Mouse (Mus musculus) forebrain, embryonic 13.5 days (tissue): Measurements from ENCODE around the gene 2010300C02Rik. TPM values are rescaled to one million over a fixed set of nuclear protein-coding genes. Genes with fewer than 3 reads are reported as not detected.
"Not testable (repeated sequence)": the region's sequence is repeated elsewhere in the genome, so short reads cannot be mapped to it uniquely, and the experiment has no call there.

ENCODE experiments used
- ATAC-seq: fragments of 200-750 bp; cut with Nextera tagmentation; 2 replicates; pipeline ENCODE4 v1.8.0; 2017
- H3K27ac ChIP-seq: fragments of 300-500 bp; sonication (generic); 2 replicates; pipeline ENCODE4 v1.5.1; 2015; ENCODE audit warnings: inconsistent platforms, mild to moderate bottlenecking, moderate library complexity
- H3K27me3 ChIP-seq: fragments of 300-500 bp; sonication (generic); 2 replicates; pipeline ENCODE4 v1.6.1; 2015; ENCODE audit warnings: mild to moderate bottlenecking, inconsistent platforms
- H3K36me3 ChIP-seq: fragments of 300-500 bp; sonication (generic); 2 replicates; pipeline ENCODE4 v1.6.1; 2015; ENCODE audit warnings: mild to moderate bottlenecking, inconsistent platforms; ENCODE audit not compliant: poor library complexity, severe bottlenecking
- H3K4me1 ChIP-seq: fragments of 300-500 bp; sonication (generic); 2 replicates; pipeline ENCODE4 v1.6.1; 2015; ENCODE audit warnings: inconsistent platforms
- H3K4me2 ChIP-seq: fragments of 300-500 bp; sonication (generic); 2 replicates; pipeline ENCODE4 v1.6.1; 2015; ENCODE audit warnings: inconsistent platforms, mild to moderate bottlenecking, moderate library complexity
- H3K4me3 ChIP-seq: fragments of 300-500 bp; sonication (generic); 2 replicates; pipeline ENCODE4 v1.5.1; 2015; ENCODE audit warnings: mild to moderate bottlenecking, inconsistent platforms
- H3K9ac ChIP-seq: fragments of 300-500 bp; sonication (generic); 2 replicates; pipeline ENCODE4 v1.6.1; 2015; ENCODE audit warnings: mild to moderate bottlenecking, inconsistent platforms
- H3K9me3 ChIP-seq: fragments of 300-500 bp; sonication (generic); replicated peaks from 2 replicates; pipeline ENCODE4 v1.6.1; 2016; ENCODE audit warnings: inconsistent platforms
- WGBS: fragments of 180-500 bp; shearing (Covaris S2); methylation state at CpG from one replicate; pipeline ENCODE4 v1.1.7; 2015; 5-methylcytosine and 5-hydroxymethylcytosine counted together
- polyA plus RNA-seq: library from polyadenylated mRNA; unstranded; fragments of >200 nt; fragmentation: Nextera tagmentation; extraction: Ambion mirVana; gene quantifications from 2 replicates; pipeline ENCODE4 v1.2.1, GENCODE M21; 2015

The 2010300C02Rik gene
- polyA plus RNA-seq, 1 experiment from 2014 or later = 0.62 TPM

DNA sequence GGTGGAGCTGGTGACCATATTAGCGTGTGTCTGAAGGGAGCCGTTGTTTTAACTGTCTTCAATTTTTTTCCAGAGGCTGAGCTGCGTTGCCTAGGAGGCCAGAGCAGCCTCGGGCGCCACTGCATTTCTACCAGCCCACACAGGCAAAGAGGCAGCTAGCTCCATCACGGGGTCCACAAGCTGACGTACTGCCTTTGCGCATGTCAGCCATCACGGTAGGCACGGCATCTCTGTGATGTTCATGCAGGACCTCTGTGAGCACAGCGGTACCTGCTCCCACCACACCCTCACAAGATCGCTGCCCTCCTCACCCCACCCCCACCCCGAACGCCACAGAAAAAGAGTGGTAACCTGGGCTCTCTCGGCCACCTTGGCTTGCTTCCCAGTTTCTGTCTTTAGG is 105.8 kb downstream of the 2010300C02Rik start:
- H3K4me3 ChIP-seq = no peak overlapping the region
- no peak overlapping the region for H3K9ac ChIP-seq
- H3K4me1 ChIP-seq = no peaks in the 10 kb centered on the region
- no peaks in the 10 kb centered on the region for H3K36me3 ChIP-seq
- no peak overlapping the region for H3K27ac ChIP-seq
- ATAC-seq = no peak
- H3K4me2 ChIP-seq = no peak overlapping the region
- H3K27me3 ChIP-seq = no peaks in the 10 kb centered on the region
- WGBS = 81% methylated on average over 15 of the region's 15 CpGs
- no peaks in the 10 kb centered on the region for H3K9me3 ChIP-seq

DNA sequence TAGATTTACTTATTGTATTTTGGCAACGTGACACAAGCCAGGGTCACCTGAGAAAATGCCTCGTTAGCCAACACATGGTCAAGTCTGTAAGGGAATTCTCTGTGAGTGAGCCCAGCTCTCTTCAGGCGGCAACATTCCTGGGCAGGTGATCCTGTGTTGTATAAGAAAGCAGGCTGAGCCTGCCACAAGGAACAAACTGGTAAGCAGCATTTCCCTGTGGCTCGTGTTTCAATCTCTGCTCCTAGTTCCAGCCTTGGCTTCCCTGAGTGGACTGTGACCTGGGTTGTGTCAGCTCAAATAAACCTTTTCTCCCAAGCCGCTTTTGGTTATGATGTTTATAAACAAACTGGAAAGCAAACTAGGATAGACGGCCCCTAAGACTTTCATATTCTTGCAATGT is 108.9 kb downstream of the 2010300C02Rik start:
- Histone ChIP-seq H3K9me3 (no peaks in the 10 kb centered on the region), H3K27me3 (no peaks in the 10 kb centered on the region), H3K4me2 (no peak overlapping the region), H3K36me3 (no peaks in the 10 kb centered on the region), H3K9ac (no peak overlapping the region), H3K4me3 (no peak overlapping the region), H3K27ac (no peak overlapping the region), H3K4me1 (no peaks in the 10 kb centered on the region)
- no peak for ATAC-seq
- WGBS = 68% methylated on average over 6 of the region's 6 CpGs

DNA sequence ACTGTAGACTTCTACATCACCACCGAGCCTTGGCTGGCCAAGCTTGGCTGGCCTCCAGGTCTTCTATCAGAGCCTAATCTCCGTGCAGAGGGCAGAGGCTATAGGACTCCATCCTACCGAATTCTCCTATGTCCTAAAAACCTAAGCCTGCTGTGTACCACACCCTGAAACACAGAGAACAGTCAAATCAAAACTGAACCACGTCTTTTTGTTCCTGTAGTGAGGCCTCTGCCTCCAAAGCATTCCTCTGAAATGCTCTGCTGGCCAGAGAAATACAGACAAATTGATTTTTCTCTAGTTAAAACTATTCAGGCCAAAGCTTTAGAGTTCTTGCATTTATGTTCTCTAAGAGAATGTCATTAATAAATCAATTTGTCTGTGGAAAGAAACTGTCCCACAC is 109.6 kb downstream of the 2010300C02Rik start:
- no peak overlapping the region for H3K4me3 ChIP-seq
- H3K27ac ChIP-seq = no peak overlapping the region
- no peak for ATAC-seq
- H3K36me3 ChIP-seq = no peaks in the 10 kb centered on the region
- no peaks in the 10 kb centered on the region for H3K27me3 ChIP-seq
- no peak overlapping the region for H3K4me2 ChIP-seq
- no peak overlapping the region for H3K9ac ChIP-seq
- H3K9me3 ChIP-seq = no peaks in the 10 kb centered on the region
- WGBS = 73% methylated on average over 4 of the region's 4 CpGs
- H3K4me1 ChIP-seq = no peaks in the 10 kb centered on the region

DNA sequence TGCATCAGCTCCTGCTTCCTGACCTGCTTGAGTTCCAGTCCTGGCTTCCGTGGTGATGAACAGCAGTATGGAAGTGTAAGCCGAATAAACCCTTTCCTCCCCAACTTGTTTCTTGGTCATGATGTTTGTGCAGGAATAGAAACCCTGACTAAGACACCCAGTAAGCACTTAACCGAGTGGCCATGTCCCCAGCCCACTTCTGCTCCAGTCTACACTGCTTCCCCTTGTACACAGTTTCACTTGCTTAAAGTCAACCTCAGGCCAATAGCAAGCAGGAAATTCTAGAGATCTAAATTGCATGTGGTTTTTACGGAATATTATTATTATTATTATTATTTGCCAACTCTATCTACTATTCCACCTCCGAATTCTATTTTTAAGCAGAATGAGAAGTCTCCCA is 114.2 kb downstream of the 2010300C02Rik start:
- H3K36me3 ChIP-seq, H3K27me3 ChIP-seq, H3K27ac ChIP-seq, H3K4me1 ChIP-seq, ATAC-seq, H3K9me3 ChIP-seq, H3K4me2 ChIP-seq, H3K4me3 ChIP-seq, H3K9ac ChIP-seq: not testable (repeated sequence)
- 95% methylated on average over 3 of the region's 5 CpGs for WGBS

DNA sequence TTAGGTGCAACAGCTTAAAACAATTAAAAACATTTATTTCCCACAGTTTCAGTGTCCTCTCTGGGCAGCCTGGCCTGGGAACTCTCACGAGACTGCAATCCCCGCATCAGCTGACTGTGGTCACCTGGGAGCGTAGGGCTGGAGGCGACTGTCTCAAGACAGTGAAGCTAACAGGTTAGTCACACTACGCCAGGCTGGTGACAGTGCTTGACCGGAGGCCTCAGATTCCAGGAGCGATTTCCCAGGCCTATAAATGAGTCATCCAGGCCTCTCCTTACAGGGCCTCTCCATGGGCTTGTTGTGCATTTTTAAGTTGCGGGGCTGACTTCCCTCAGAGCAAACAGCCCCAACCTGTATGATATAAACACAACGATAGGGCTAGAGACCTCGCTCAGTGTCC is 116.7 kb downstream of the 2010300C02Rik start:
- WGBS = 92% methylated on average over 10 of the region's 10 CpGs
- Histone ChIP-seq H3K27me3 (no peaks in the 10 kb centered on the region), H3K36me3 (no peaks in the 10 kb centered on the region), H3K27ac (no peak overlapping the region), H3K9ac (no peak overlapping the region), H3K9me3 (no peaks in the 10 kb centered on the region), H3K4me2 (no peak overlapping the region), H3K4me1 (0 out of 2 replicates have a peak, but pooled peaks cover 3% of the 10 kb centered on the region), H3K4me3 (no peak overlapping the region)
- ATAC-seq = no peak

DNA sequence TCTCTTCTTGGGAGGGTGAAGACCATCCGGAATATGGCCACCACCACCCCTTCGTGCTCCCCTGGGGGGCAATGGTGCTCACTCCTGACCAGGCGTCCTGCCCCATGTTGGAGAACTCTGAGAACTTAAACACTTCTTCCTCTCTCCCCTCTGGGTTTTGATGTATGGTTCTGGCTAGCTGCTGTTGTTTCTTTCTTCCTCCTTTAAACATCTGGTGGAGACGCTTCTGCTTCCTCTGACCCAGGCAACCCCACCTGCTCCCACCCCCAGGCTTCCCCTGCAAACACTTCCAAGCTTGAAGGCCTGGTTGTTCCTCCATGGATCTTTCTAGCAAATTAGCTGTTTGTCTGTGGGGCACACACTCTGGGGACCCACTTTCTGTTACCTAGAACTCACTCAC is 117.6 kb downstream of the 2010300C02Rik start:
- Histone ChIP-seq H3K9ac (no peak overlapping the region), H3K27ac (no peak overlapping the region), H3K27me3 (no peaks in the 10 kb centered on the region), H3K4me3 (no peak overlapping the region), H3K9me3 (no peaks in the 10 kb centered on the region), H3K4me2 (no peak overlapping the region), H3K4me1 (0 out of 2 replicates have a peak, but pooled peaks cover 3% of the 10 kb centered on the region), H3K36me3 (no peaks in the 10 kb centered on the region)
- no peak for ATAC-seq
- 90% methylated on average over 4 of the region's 4 CpGs for WGBS

DNA sequence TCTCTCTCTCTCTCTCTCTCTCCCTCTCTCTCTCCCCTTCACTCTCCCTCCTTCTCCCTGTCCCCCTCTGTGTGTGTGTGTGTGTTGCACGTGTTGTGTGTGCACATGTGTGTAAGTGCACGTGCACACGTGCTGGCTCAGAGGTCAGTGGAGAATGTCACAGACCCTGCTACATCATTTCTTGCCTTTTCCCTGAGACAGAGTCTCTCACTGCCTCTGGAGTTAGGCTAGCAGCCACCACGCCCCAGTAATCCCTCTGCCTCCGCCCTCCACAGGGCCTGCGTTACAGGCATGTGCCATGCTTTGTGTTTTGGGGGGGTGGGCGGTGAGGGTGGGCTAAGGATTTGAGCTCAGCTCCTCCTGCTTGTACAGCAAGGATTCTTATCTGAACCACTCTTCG is 118.4 kb downstream of the 2010300C02Rik start:
- no peaks in the 10 kb centered on the region for H3K36me3 ChIP-seq
- no peak overlapping the region for H3K4me2 ChIP-seq
- H3K27me3 ChIP-seq = no peaks in the 10 kb centered on the region
- H3K9me3 ChIP-seq = no peaks in the 10 kb centered on the region
- no peak for ATAC-seq
- H3K27ac ChIP-seq = no peak overlapping the region
- 0 out of 2 replicates have a peak, but pooled peaks cover 3% of the 10 kb centered on the region for H3K4me1 ChIP-seq
- H3K4me3 ChIP-seq = no peak overlapping the region
- WGBS = 87% methylated on average over 8 of the region's 8 CpGs
- H3K9ac ChIP-seq = no peak overlapping the region

DNA sequence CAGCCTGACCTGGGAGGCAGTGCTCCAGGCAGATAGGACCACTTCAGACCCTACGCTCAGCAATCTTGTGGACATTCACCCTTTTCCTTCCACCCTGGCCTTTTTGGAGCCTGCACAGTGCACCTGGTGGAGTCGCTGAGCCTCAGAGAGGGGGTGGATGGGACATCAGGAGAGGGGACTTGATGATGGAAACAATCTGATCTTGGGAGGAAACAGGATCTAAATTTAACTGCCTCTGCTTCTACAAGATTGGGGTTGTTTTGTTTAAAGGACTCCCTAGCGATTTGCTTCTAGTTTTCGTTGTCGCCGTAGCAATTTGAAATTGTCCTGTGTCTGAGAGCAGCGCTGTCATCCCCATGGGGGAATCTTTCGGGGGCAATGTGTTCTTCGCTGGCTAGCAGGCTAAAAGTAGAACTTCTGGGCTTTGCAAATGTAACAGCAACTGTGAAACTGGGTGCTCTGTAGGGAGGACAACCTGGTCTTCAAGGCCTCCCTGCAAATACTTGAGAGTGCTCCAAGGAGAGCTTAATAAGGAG is 119.2 kb downstream of the 2010300C02Rik start:
- H3K9me3 ChIP-seq = no peaks in the 10 kb centered on the region
- no peak overlapping the region for H3K4me3 ChIP-seq
- H3K9ac ChIP-seq = no peak overlapping the region
- no peak for ATAC-seq
- H3K27ac ChIP-seq = no peak overlapping the region
- 0 out of 2 replicates have a peak, but pooled peaks cover 3% of the 10 kb centered on the region for H3K4me1 ChIP-seq
- no peaks in the 10 kb centered on the region for H3K36me3 ChIP-seq
- H3K4me2 ChIP-seq = no peak overlapping the region
- H3K27me3 ChIP-seq = no peaks in the 10 kb centered on the region
- 87% methylated on average over 9 of the region's 9 CpGs for WGBS

DNA sequence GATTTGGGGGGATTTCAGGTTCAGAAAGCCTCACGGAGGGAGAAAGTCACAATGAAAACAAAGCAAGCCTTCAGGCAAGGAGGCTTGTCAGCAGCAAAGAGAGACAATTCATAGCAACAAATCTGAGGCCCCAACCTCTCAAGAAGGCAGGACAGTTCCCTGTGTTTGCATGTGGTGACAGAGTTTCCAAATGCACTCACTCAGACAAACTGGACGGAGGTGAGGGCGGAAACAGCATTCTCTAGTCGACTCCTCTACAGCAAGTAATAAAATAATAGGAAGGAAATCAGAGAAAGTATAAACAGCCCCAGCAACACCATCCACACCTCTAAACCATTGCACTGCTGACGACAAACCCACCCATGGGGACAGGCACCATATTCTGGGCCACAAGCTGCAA is 120.9 kb downstream of the 2010300C02Rik start:
- H3K27ac ChIP-seq = no peak overlapping the region
- H3K36me3 ChIP-seq = no peaks in the 10 kb centered on the region
- H3K4me3 ChIP-seq = no peak overlapping the region
- no peaks in the 10 kb centered on the region for H3K9me3 ChIP-seq
- no peak for ATAC-seq
- H3K9ac ChIP-seq = no peak overlapping the region
- no peak overlapping the region for H3K4me2 ChIP-seq
- 0 out of 2 replicates have a peak, but pooled peaks cover 3% of the 10 kb centered on the region for H3K4me1 ChIP-seq
- no peaks in the 10 kb centered on the region for H3K27me3 ChIP-seq
- WGBS = 69% methylated on average over 5 of the region's 5 CpGs

DNA sequence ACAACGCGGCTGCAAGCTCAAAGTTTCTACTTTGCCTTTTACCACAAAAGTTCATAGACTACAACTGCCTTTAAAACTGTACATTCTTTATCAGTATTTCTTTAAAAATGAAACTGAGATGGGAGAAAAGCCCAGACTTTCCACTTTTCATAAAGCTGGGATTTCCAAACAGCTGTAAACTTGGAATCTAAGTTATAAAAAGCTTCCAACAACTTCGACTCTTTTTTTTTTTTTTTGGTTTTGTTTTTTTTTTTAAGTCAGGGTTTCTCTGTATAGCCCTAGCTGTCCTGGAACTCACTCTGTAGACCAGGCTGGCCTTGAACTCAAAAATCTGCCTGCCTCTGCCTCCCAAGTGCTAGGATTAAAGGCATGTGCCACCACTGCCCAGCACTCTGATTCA is 125.1 kb downstream of the 2010300C02Rik start:
- not testable (repeated sequence) for H3K4me3 ChIP-seq, ATAC-seq, H3K27me3 ChIP-seq, H3K4me1 ChIP-seq, H3K9me3 ChIP-seq, H3K4me2 ChIP-seq, H3K9ac ChIP-seq, H3K36me3 ChIP-seq, H3K27ac ChIP-seq
- 92% methylated on average over 3 of the region's 3 CpGs for WGBS

DNA sequence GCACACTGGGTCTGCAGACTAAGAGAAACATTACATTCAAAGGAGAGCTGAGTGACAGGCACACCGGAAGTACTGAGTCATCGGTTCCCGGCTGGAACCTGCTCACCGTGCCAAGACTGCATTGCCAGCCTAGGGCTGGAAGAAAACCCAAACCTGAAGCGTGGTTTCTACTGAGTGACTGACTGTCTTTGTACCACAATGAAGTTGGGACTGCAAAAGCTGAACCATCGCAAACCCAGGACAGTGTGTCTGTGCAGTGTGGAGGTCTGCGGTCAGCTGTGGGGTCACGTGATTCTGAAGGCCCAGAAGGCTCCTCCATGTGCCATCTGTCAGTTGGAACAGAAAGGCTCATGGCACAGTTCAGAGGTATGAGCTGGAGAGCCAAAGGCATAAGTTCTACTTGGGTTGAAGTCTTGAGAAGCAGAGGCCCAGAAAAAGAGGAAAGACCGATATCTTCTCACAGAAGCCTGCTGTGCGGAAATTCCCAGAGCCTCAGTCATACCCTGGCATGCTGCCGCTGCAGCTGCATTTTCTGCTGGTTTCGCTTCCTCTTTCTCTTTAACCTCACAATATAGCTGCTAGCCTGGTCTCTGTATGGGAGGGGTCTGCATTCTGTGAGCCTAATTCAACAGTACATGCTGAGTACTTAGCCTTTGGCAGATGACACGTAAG is 133.9 kb downstream of the 2010300C02Rik start:
- no peak overlapping the region for H3K27ac ChIP-seq
- no peaks in the 10 kb centered on the region for H3K4me1 ChIP-seq
- 85% methylated on average over 13 of the region's 13 CpGs for WGBS
- no peaks in the 10 kb centered on the region for H3K36me3 ChIP-seq
- H3K9ac ChIP-seq = no peak overlapping the region
- ATAC-seq = no peak
- H3K4me3 ChIP-seq = no peak overlapping the region
- no peaks in the 10 kb centered on the region for H3K27me3 ChIP-seq
- no peak overlapping the region for H3K4me2 ChIP-seq
- H3K9me3 ChIP-seq = no peaks in the 10 kb centered on the region

DNA sequence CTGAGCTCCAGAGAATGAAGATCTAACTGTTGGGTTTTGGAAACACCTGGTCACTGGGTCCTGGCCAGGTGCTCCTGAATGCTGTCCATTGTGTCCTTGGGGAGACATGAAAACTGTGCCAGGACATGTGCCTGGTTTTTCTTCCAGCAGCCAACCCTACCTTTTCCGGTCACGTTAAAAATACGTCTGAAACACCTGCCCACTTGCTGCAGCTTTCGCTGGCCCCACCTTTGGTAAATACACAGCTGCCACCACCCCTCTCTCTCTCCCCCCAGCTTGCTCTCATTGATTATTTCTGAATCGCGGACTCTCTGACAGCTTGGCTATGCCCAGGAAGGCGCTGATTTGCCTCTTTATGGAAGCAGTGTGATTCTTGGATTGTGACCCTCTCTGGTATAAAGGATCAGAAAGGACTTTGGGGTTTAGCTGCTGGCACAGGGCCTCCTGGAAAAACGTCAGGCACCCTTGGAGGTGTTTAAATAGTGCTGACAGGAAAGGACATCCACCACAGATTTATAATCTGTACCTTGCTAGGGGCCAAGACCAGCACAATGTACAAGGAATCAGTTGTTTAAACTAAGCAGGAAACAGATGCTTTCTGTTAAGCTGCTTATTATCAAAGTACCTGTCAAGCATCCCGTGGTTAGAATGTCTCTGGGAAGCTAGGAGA is 136.0 kb downstream of the 2010300C02Rik start:
- WGBS = 74% methylated on average over 9 of the region's 9 CpGs
- Histone ChIP-seq H3K9me3 (no peaks in the 10 kb centered on the region), H3K27ac (no peak overlapping the region), H3K27me3 (no peaks in the 10 kb centered on the region), H3K4me2 (no peak overlapping the region), H3K4me1 (no peaks in the 10 kb centered on the region), H3K36me3 (no peaks in the 10 kb centered on the region), H3K9ac (no peak overlapping the region), H3K4me3 (no peak overlapping the region)
- ATAC-seq = no peak
